Mouse (Mus musculus): Measurements from ENCODE around the gene Chd4.
A peak's percentile ranks its signal among the peaks of the same experiment; 100 is the strongest.

The Chd4 gene

DNA sequence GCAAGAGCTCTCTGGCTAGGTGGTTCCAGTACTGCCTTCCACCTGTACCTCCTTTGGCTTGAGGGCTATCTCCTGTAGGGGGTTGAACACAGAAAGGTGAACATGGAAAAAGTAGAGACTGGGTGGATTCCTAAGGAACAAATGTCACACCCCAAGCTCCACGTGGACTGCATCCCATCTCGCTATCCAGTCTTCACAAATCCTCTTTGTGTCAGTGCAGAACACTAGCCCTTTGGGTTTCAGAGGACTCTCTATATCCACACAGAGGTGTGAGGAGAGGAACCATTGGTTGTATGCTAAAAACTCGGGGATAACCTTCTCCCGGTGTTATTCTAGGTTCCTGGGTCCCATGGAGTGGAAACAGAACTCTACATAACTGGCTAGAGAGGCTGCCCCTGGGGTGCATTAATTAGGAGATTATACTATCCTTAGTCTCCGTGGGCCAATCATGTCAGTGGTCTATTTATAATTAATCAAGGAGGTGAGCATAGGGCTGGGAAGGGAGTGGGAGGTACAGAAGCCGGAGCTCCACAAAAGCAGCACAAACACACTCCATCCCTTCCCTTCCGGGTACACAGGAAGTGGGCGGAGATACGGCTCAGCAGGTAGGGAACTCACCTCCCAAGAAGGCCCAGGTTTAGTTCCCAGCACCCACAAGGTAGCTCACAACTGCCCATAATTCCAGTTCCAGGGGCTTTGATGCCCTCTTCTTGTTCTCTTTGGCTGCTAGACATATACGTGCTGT is 5.3 kb upstream of the Chd4 start:
- no peak for DNase-seq (ENCODE audit: low read depth in 1 of 2, low spot score in 2 of 2)

DNA sequence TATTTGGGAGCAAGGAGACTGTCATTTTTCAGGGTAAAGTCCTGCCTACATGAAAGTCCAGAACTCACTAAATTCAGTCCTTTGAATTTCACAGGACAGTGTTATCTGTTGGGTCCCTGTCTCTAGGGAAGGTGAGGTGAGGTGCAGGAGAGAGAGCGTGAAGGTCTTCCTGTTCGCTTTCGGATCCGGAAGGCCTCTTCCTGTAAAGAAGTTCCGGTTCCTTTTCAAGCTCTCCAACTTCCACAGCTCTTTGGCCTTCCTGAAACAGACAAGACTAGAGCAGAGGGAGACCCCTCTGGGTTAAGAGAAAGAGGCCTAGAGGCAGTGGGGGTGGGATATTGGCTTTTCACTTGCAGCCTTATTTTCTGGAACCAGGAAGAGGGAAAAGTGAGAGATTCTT is 3.4 kb upstream of the Chd4 start:
- no peak for DNase-seq (ENCODE audit: low read depth in 1 of 2, low spot score in 2 of 2)

DNA sequence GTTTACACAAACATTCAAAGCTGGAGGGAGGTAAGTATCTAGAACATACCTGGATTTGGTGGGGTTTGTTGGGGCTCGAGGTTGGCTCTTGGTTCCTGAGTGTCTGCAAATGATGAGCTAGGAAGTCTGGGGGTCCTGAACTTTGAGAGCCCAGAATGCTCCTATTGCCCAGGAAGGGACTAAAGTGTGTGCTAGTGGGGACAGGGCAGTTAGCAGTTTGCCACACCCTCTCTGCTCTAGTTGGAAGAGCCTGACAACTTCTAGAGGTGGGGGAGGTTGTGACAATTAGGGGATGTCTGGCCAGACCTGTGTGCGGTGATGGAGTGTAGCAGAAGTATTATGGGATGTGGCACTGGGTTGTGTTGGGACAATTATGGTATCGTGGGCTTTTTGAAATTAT is 938 bp upstream of the Chd4 start:
- DNase-seq (ENCODE audit: low read depth in 1 of 2, low spot score in 2 of 2) = no peak

DNA sequence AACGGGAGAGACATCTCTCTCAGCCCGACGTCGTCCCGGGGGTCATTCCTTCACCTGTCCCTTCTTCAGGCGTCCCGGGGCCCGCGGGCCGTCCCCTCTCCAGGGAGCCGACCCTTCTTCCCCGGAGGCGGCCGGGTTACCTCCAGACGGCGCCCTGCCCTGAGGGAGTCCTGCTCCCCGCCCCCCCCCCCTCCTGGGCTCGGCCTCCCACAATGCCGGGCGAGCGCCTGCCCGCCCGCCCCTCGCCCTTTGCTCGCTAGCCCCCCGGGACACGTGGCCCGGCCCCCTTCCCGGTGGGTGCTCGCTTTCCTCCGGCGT is 457 bp downstream of the Chd4 start:
- DNase-seq (ENCODE audit: low read depth in 1 of 2, low spot score in 2 of 2) = no peak

DNA sequence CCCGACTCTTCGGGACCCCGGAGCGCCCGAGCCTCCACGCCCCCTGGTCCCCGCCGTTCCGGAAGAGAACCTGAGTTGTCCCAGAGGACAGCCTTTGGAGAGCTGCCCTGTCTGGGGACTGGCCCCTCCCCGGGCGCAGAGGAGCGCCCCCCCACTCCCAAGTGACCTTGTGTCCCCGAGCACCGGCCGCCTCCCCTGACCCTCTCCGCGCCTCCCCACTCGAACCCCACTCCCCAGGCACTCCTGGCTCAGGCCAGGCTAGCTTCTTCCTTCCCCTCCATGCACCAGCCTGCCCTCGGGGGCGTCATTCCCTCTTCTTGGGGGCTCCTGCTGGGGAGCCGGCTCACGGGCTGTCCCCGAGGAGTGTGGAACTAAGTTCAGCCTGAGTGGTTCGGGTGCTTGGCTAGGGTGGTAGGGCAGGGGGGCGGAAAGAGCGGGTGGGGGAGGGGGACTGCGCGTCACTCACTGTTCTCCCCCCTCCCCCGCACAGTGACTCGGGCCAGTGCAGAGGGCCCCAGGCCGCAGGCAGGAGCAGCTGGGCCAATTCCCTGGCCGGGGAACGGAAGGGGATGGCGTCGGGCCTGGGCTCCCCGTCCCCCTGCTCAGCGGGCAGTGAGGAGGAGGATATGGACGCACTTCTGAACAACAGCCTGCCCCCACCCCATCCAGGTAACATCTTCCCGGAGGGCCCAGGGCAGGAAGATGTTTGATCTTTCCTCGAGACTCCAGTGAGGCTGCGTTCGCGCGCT is 990 bp downstream of the Chd4 start:
- no peak for DNase-seq (ENCODE audit: low read depth in 1 of 2, low spot score in 2 of 2)

DNA sequence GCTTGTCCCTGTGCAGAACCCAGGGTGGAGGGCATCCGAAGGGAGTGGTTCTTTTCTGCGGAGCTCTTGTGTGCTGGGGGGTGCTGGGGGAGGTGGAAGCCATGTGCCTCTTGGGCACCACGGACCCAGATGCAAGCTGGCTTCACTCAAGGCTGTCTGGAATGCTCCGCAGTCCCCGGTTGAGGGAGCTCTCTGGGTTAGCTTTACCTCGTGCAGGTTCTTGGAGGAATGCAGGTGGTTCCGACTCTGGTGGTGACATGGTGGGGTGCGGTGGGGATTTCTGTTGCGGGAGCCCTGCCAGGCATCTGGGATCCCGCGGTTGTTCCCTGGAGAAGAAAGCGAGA is 1.5 kb downstream of the Chd4 start:
- no peak for DNase-seq (ENCODE audit: low read depth in 1 of 2, low spot score in 2 of 2)

DNA sequence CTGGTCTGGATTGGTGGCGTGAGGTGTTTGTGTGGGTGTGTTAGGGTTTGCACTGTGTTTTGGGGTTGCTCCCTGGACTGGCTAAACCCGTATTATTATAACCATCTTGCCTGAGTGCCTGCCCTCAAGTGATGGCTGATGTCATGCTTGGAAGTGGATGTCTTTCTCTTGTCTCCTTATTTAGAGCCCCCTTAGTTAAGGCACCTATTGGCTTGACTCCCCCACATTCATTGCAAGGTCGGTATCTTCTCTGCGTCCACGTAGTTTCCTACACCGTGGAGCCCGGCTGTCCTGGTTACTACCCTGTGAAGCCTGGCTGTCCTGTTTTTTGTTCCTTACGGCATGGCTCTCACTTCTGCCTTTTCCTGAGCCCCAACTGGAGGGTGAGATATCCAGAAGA is 2.2 kb downstream of the Chd4 start:
- no peak for DNase-seq (ENCODE audit: low read depth in 1 of 2, low spot score in 2 of 2)

DNA sequence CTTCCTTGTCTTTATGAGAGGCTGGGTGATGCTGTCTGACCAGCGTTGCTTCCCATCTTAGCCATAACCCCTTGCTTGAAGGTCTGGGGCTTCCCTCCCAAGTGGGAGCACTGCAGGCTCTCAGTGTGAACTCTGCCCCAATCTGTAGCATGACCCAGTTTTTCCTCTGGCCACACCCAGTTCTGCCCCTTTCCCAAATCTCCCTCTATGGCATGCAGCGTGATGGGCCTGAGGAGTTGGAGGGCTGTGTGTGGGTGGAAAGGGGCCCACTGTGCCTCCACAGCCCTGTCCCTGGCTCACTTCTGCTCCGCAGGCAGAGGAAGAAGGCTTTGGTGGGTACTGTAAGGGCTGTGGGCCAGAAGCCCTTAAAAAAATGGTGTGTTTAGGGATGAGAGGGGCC is 2.7 kb downstream of the Chd4 start:
- DNase-seq (ENCODE audit: low read depth in 1 of 2, low spot score in 2 of 2) = no peak

DNA sequence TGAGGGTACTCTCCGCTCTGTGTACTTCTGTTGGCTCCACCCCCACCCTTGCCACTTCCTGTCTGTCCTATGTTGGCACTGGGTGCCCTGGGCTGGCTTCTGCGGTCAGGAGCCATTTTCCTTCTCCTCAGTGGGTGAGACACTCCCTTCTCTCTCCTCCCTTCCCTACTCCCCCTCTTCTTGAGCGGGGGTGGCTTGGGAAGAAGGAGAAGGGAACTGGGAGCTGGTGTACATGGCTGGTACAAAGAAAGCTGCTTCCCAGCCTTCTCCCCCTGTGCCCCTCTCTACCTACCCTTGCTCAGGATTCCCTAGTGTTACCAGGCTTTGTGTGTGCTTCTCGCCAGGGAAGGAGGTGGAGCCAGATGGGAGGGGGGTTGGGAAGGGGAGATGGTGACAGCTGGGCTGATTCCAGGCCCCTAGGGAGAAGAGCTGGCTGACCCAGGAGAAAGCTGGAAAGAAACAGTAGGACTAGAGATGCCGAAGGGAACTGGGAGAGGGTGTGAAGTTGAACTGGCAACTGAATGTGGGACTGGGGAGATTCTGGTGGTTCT is 3.7 kb downstream of the Chd4 start:
- DNase-seq (ENCODE audit: low read depth in 1 of 2, low spot score in 2 of 2) = no peak

DNA sequence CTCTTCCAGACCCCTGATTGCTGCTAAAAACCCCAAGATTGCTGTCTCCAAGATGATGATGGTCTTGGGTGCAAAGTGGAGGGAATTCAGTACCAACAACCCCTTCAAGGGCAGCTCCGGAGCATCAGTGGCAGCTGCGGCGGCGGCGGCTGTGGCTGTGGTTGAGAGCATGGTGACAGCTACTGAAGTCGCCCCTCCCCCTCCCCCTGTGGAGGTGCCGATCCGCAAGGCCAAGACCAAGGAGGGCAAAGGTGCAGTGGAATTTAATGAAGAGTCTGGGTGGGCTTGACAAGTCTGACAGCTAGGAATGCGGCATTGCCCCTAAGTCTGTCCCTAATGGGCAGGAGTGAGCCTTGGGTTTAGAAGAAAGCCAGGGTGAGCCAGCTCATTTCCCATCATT is 5.7 kb downstream of the Chd4 start:
- no peak for DNase-seq (ENCODE audit: low read depth in 1 of 2, low spot score in 2 of 2)

DNA sequence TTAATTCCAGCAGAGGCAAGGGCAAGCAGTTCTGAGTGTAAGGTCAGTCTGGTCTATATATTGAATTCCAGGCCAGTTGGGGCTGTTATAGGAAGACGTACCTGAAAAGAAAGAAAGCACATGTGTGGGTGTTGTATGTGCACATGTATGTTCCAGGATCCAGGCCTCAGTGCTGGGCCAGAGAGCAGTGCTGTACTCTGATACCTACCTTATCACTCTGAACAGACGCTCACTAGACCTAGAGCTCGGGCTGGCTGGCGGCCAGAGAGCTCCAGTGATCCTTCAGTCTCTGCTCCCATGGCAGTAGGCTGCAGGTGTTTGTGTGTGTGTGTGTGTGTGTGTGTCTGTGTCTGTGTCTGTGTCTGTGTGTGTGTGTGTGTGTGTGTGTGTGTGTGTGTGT is 8.4 kb downstream of the Chd4 start:
- no peak for DNase-seq (ENCODE audit: low read depth in 1 of 2, low spot score in 2 of 2)

DNA sequence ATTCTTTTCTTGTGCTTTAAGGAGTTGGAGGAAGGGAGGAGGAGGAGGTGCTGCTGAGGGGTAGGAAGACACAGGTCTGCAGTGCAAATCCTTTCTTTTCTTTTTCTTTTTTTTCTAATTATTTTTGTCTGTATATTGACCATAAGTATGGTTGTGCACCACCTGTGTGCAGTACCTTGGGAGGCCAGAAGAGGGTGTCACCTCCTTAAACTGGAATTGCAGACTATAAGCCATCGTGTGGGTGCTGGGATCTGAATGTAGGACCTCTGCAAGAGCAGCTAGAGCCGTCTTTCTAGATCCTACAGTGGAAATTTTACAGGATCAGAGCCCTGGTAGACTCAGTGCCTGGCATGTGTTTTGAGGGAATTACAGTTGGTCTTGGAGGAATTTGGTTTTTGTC is 11.9 kb downstream of the Chd4 start:
- no peak for DNase-seq (ENCODE audit: low read depth in 1 of 2, low spot score in 2 of 2)

DNA sequence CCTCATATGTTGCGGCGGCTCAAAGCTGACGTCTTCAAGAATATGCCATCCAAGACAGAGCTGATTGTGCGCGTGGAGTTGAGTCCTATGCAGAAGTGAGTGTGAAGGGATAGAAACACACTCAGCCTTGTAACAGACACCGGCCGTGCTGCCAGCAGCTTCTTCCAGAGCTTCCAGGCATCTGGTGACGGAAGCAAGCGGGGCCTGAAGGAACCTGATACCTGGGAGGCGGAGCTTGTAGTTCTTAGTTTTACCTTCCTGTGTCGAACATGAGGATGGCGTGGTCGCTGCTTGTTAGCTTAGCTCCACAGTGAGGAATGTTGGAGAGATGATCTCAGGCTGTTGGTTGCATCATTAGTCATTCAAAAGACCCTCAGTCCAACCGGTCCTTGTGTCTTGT is 13.6 kb downstream of the Chd4 start:
- DNase-seq (ENCODE audit: low read depth in 1 of 2, low spot score in 2 of 2) = no peak

DNA sequence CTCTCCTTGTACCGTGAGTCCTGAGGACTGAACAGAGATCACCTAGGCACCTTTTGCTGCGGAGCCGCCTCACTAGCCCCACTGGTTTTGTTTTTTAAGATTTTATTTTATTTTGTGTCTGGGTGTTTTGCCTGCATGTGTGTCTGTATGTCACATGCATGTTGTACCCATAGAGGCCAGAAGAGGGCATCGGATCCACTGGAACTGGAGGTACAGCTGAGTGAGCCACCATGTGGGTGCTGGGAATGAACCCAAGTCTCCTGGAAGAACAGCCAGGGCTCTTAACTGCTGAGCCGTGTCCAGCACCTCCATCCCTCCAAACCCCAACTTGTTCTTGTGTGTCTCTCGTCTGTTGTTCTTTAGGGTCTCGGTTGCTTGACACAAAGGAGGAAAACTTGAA is 15.1 kb downstream of the Chd4 start:
- no peak for DNase-seq (ENCODE audit: low read depth in 1 of 2, low spot score in 2 of 2)

DNA sequence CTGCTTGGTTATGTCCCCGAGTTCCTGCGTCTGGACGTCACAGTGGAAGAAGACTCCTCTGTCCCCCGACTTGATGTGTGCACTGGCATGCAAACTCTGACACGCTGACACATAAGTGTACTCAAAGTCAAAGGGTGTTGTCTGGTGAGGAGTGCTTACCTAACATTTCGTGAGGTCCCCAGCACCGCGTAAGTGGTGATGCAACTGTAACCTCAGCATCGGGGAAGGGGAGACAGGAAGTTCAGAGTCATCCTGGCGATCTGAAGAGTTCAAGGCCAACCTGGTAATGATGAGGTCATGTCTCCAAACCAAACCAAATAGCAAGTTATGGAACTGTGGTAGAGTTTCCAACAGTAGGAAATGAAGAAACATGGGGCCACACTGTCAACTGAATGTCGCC is 16.8 kb downstream of the Chd4 start:
- no peak for DNase-seq (ENCODE audit: low read depth in 1 of 2, low spot score in 2 of 2)

DNA sequence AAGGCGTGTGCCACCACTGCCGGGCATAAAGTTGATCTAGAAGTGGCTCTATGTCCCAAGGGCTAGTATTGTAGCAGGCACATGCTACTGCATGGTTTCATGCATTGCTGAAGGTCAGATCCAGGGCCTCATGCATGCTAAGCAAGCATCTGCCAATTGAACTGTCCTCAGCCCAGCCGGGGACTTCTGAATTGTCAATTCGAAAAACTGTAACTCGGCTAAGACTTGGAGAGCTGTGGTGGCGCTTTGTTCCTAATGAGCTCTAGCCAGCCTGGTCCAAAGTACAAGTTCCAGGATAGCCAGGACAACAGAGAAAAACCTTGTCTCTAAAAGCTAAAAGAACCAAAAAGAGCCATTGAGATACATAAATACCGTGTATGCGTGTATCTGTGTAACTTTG is 23.6 kb downstream of the Chd4 start:
- DNase-seq (ENCODE audit: low read depth in 1 of 2, low spot score in 2 of 2) = no peak

DNA sequence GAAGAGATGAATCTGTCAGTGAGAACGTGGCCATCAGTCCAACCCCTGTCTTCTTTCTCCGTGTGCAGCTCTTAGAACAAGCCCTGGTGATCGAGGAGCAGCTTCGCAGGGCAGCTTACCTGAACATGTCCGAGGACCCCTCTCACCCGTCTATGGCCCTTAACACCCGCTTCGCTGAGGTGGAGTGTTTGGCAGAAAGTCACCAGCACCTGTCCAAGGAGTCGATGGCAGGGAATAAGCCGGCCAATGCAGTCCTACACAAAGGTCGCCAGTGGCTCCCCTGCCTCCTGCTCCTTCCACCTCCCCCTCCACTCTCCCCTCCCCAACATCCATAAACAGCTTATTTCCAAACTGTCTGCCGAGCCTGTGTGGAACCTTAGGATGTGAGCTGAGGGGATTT is 32.9 kb downstream of the Chd4 start:
- no peak for DNase-seq (ENCODE audit: low read depth in 1 of 2, low spot score in 2 of 2)

DNA sequence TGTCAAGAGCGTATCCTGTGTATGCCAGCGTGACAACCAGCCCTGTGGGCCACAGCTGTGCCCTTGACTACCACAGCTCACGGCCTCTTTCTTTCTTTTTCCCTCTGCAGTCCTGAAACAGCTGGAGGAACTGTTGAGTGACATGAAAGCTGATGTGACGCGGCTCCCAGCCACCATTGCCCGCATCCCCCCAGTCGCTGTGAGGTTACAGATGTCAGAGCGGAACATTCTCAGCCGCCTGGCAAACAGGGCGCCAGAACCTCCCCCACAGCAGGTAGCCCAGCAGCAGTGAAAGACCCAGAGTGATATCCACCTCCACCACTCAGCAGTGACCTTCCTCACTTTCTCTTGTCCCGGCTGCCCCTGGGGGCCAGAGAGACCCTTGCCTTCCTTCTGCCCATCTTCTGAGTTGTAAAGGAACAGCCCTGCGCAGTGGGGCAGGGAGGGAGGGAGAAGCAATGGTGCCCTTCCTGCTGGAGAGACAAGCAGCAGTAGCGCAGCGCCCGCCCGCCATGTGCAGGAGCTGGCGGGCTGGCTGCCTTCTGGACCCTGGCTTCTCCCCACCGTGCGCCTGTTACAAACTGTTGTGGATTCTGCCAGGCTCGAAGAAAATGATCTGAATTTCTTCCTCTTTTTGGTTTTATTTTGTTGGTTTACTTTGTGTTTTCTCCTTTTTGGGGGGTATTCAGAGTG is 34.1 kb downstream of the Chd4 start:
- DNase-seq (ENCODE audit: low read depth in 1 of 2, low spot score in 2 of 2) = no peak

DNA sequence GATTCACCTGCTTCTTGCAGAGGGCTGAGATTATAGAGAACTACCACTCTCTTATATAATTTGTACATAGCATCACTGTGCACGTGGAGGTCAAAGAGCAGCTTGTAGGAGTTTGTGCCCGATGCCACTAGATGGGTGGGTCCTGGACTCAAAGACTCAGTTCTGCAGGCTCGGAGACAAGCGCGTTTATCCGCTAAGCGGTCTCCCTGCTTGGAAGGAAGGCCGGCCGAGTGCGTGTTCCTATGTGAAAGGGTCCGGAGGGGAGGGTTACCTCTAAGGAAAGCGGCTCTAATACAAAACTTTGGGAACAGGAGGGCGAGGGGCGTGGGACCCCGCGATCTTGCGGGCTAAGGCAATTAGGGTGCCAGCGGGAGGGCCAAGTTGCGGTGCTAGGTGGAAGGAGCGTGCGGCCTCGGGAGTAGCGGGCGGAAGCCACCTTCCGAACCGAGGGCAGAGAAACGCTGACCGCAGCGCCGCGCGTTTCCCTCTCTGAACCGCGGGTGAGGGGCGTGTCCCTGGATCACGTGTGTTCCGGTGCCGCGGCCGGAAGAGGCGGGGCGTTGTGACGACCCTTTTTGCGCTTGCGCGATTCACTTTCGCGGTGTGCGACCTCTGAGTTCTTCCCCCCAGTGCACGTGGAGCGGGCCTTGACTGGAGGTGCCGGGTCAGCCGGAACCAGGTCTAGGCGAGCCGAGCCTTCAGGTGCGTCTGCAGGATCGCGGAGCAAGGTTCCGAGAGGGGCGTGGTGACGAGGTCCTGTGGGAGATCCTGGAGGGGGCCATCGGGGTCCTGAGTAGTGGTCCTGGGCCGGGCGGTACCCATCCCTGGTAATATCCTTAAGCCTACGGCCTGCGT is 35.7 kb downstream of the Chd4 start, which contains the start of gene Nop2:
Nop2 (plus strand) TSS at position 608 of the 855 bp plus-strand sequence.
- peak; percentile 50 to 77 for DNase-seq (ENCODE audit: low read depth in 1 of 2, low spot score in 2 of 2)

DNA sequence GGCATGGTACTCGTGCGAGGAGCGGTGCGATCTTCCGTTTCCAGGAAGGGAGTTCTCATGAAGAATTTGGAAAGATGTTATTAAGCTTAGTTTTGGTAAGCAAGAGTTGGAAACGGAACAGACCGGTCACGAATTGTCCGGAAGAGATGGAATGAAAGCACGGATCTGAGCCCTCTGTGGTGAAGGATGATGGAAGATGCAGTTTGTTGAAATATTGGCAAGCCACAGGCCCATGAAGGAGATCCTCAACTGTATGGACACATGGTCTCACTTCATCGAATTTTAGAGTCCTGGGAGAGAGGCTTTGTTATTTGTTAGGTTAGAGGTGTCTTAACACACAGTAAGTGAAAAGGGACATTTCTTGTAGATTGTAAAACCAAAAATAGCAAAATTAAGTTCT is 36.7 kb downstream of the Chd4 start:
- no peak for DNase-seq (ENCODE audit: low read depth in 1 of 2, low spot score in 2 of 2)

DNA sequence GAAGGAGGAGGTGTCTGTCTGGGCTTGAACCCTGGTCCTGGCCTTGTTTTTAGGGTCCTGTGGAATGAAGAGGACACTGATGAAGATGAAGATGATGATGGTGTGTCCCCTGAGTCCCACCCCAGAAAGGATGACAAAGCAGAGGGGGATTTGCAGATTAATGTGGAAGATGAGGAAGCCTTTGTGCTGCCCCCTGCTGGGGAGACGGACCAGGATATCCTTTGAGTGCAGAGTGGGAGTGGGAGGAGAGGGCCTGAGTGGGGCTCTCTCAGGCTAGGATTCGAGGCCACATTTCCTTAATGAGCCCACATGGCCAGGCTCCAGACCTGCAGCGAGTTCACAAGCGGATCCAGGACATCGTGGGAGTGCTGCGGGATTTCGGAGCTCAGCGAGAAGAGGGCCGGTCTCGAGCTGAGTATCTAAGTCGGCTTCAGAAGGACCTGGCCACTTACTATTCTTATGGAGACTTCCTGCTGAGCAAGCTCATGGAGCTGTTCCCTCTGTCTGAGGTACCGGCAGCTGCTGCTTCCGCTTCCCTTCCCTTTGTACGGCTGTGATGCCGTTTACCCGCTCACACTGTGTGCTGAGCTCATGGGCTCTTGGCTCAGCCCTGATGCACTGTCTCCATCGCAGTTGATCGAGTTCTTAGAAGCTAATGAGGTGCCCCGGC is 41.4 kb downstream of the Chd4 start:
- DNase-seq (ENCODE audit: low read depth in 1 of 2, low spot score in 2 of 2) = no peak
